Mouse (Mus musculus) hindbrain, postnatal 0 days (tissue): Measurements from ENCODE around the gene Fbxl22. TPM values are rescaled to one million over a fixed set of nuclear protein-coding genes. Genes with fewer than 3 reads are reported as not detected.

Source experiments
- ATAC-seq: fragments of 200-750 bp; cut with Nextera tagmentation; 2 replicates; pipeline ENCODE4 v1.8.0; 2017; ENCODE audit warnings: mild to moderate bottlenecking, moderate TSS enrichment, moderate library complexity
- DNase-seq: peaks from one replicate; pipeline ENCODE4 v3.0.0-alpha.2; 2015; ENCODE audit warnings: low spot score
- H3K27ac ChIP-seq: fragments of 300-500 bp; sonication (generic); 2 replicates; pipeline ENCODE4 v1.5.1; 2014; ENCODE audit warnings: mild to moderate bottlenecking
- H3K27me3 ChIP-seq: fragments of 300-500 bp; sonication (generic); 2 replicates; pipeline ENCODE4 v1.6.1; 2014; ENCODE audit warnings: low read length, mixed read lengths; ENCODE audit not compliant: insufficient read depth
- H3K36me3 ChIP-seq: fragments of 300-500 bp; sonication (generic); 2 replicates; pipeline ENCODE4 v1.6.1; 2014; ENCODE audit warnings: low read length, mixed read lengths; ENCODE audit not compliant: insufficient read depth
- H3K4me1 ChIP-seq: fragments of 300-500 bp; sonication (generic); 2 replicates; pipeline ENCODE4 v1.6.1; 2014; ENCODE audit warnings: antibody characterized with exemption, low read length, mixed read lengths; ENCODE audit not compliant: insufficient read depth
- H3K4me2 ChIP-seq: fragments of 300-500 bp; sonication (generic); 2 replicates; pipeline ENCODE4 v1.6.1; 2014; ENCODE audit warnings: low read depth, mild to moderate bottlenecking, low read length, moderate library complexity, mixed read lengths
- H3K4me3 ChIP-seq: fragments of 300-500 bp; sonication (generic); 2 replicates; pipeline ENCODE4 v1.5.1; 2014; ENCODE audit warnings: low read length
- H3K9ac ChIP-seq: fragments of 300-500 bp; sonication (generic); replicated peaks from 2 replicates; pipeline ENCODE4 v1.6.1; 2014; ENCODE audit warnings: mild to moderate bottlenecking, low read length, moderate library complexity, mixed read lengths
- H3K9me3 ChIP-seq: fragments of 300-500 bp; sonication (generic); 2 replicates; pipeline ENCODE4 v1.6.1; 2016; ENCODE audit warnings: low read length, mixed read lengths
- CTCF ChIP-seq: IDR thresholded peaks from 2 replicates; pipeline ENCODE4 v1.5.1; 2016; ENCODE audit warnings: antibody characterized with exemption, control low read depth, low read depth
- WGBS: fragments of 180-500 bp; shearing (Covaris S2); extraction: QIAGEN DNeasy Blood & Tissue Kit; methylation state at CpG from one replicate; pipeline ENCODE4 v1.1.7; 2014; 5-methylcytosine and 5-hydroxymethylcytosine counted together
- polyA plus RNA-seq: library from polyadenylated mRNA; unstranded; fragments of >200 nt; fragmentation: Nextera tagmentation; extraction: Ambion mirVana; gene quantifications from 2 replicates; pipeline ENCODE4 v1.2.1, GENCODE M21; 2015
- total RNA-seq: library from RNA; depleted of rRNA; stranded (reverse); fragments of >200 nt; gene quantifications from 2 replicates; pipeline ENCODE4 v1.2.3, GENCODE M21; 2014

The Fbxl22 gene
- total and polyA plus RNA-seq, 2 experiments from 2014 or later, result 0.26 to 0.63 TPM

- WGBS, result 76% methylated on average over 13 of the region's 13 CpGs
- no peak for TF ChIP-seq CTCF
- Histone ChIP-seq H3K4me2 (no peak overlapping the region), H3K4me1 (no peaks in the 10 kb centered on the region), H3K9me3 (no peaks in the 10 kb centered on the region), H3K36me3 (peaks cover 53% of the 10 kb centered on the region), H3K4me3 (no peak overlapping the region), H3K9ac (no peak overlapping the region), H3K27me3 (no peaks in the 10 kb centered on the region), H3K27ac (no peak overlapping the region)
- ATAC-seq, result no peak
- DNase-seq, result no peak
Measured at GRCm38 (mm10) chr9:66504518-66504917, 9.9 kb downstream of the Fbxl22 start.

- no peaks in the 10 kb centered on the region for H3K9me3 ChIP-seq
- DNase-seq, result no peak
- H3K4me2 ChIP-seq, result no peak overlapping the region
- no peak overlapping the region for H3K4me3 ChIP-seq
- no peak for TF ChIP-seq CTCF
- no peaks in the 10 kb centered on the region for H3K4me1 ChIP-seq
- peaks cover 48% of the 10 kb centered on the region for H3K36me3 ChIP-seq
- WGBS, result 91% methylated on average over 4 of the region's 4 CpGs
- no peaks in the 10 kb centered on the region for H3K27me3 ChIP-seq
- H3K9ac ChIP-seq, result no peak overlapping the region
- H3K27ac ChIP-seq, result no peak overlapping the region
- ATAC-seq, result no peak
Measured at GRCm38 (mm10) chr9:66503879-66504411, 10.4 kb downstream of the Fbxl22 start.

- TF ChIP-seq CTCF, result no peak
- H3K4me1 ChIP-seq, result no peaks in the 10 kb centered on the region
- no peak overlapping the region for H3K27ac ChIP-seq
- DNase-seq (no peak), ATAC-seq (no peak)
- no peaks in the 10 kb centered on the region for H3K9me3 ChIP-seq
- WGBS, result 82% methylated on average over 2 of the region's 2 CpGs
- peaks cover 50% of the 10 kb centered on the region for H3K36me3 ChIP-seq
- no peak overlapping the region for H3K4me2 ChIP-seq
- no peak overlapping the region for H3K4me3 ChIP-seq
- H3K27me3 ChIP-seq, result no peaks in the 10 kb centered on the region
- H3K9ac ChIP-seq, result no peak overlapping the region
Measured at GRCm38 (mm10) chr9:66501248-66501647, 13.1 kb downstream of the Fbxl22 start.

- no peak for ATAC-seq
- Histone ChIP-seq H3K4me2 (no peak overlapping the region), H3K4me3 (no peak overlapping the region), H3K4me1 (no peaks in the 10 kb centered on the region), H3K9ac (no peak overlapping the region), H3K36me3 (peaks cover 58% of the 10 kb centered on the region), H3K27ac (no peak overlapping the region), H3K27me3 (no peaks in the 10 kb centered on the region), H3K9me3 (no peaks in the 10 kb centered on the region)
- DNase-seq, result no peak
- no peak for TF ChIP-seq CTCF
Measured at GRCm38 (mm10) chr9:66493992-66494391, 20.4 kb downstream of the Fbxl22 start.

GRCm38 (mm10) chr9:66492361-66492760 lies 22.0 kb downstream of the Fbxl22 start:
- TF ChIP-seq CTCF, result no peak
- H3K4me3 ChIP-seq, result no peak overlapping the region
- no peak overlapping the region for H3K4me2 ChIP-seq
- H3K4me1 ChIP-seq, result no peaks in the 10 kb centered on the region
- peaks cover 55% of the 10 kb centered on the region for H3K36me3 ChIP-seq
- H3K9ac ChIP-seq, result no peak overlapping the region
- ATAC-seq (no peak), DNase-seq (no peak)
- 93% methylated on average over 1 of the region's 1 CpGs for WGBS
- H3K9me3 ChIP-seq, result no peaks in the 10 kb centered on the region
- no peak overlapping the region for H3K27ac ChIP-seq
- no peaks in the 10 kb centered on the region for H3K27me3 ChIP-seq

- no peak for ATAC-seq
- Histone ChIP-seq H3K27me3 (no peaks in the 10 kb centered on the region), H3K27ac (no peak overlapping the region), H3K9me3 (no peaks in the 10 kb centered on the region), H3K9ac (no peak overlapping the region), H3K4me3 (no peak overlapping the region), H3K4me1 (no peaks in the 10 kb centered on the region), H3K36me3 (peaks cover 64% of the 10 kb centered on the region), H3K4me2 (no peak overlapping the region)
- no peak for TF ChIP-seq CTCF
- no peak for DNase-seq
Measured at GRCm38 (mm10) chr9:66488786-66489185, 25.6 kb downstream of the Fbxl22 start.

GRCm38 (mm10) chr9:66483429-66483828 lies 31.0 kb downstream of the Fbxl22 start:
- Histone ChIP-seq H3K9me3 (no peaks in the 10 kb centered on the region), H3K4me3 (no peak overlapping the region), H3K4me1 (no peaks in the 10 kb centered on the region), H3K36me3 (peaks cover 48% of the 10 kb centered on the region), H3K4me2 (no peak overlapping the region), H3K9ac (no peak overlapping the region), H3K27ac (no peak overlapping the region), H3K27me3 (no peaks in the 10 kb centered on the region)
- 92% methylated on average over 3 of the region's 3 CpGs for WGBS
- no peak for DNase-seq
- no peak for TF ChIP-seq CTCF
- ATAC-seq, result no peak
